Mouse (Mus musculus) frontal cortex, adult 2 months (tissue): ENCODE measurements around the gene Htr1d. TPM values are rescaled to one million over a fixed set of nuclear protein-coding genes. Genes with fewer than 3 reads are reported as not detected.

ENCODE experiments used
- DNase-seq, 2 experiments: peaks; one replicate each; pipeline ENCODE4 v3.0.0; 2022; ENCODE audit warnings: low spot score in 1 of 2; ENCODE audit errors: extremely low spot score in 1 of 2
- polyA plus RNA-seq: library from polyadenylated mRNA; depleted of rRNA; stranded (reverse); fragments of >200 nt; gene quantifications from 2 replicates; pipeline ENCODE4 v1.2.3, GENCODE M21; 2012; rRNA removed

Htr1d gene
- 2.5 and 3.4 TPM in 2 replicates for polyA plus RNA-seq

GRCm38 (mm10) chr4:136423224-136423623 is at the start of gene Htr1d:
Gene Htr1d (plus strand): TSS chr4:136423524.
- no peak for DNase-seq

DNA sequence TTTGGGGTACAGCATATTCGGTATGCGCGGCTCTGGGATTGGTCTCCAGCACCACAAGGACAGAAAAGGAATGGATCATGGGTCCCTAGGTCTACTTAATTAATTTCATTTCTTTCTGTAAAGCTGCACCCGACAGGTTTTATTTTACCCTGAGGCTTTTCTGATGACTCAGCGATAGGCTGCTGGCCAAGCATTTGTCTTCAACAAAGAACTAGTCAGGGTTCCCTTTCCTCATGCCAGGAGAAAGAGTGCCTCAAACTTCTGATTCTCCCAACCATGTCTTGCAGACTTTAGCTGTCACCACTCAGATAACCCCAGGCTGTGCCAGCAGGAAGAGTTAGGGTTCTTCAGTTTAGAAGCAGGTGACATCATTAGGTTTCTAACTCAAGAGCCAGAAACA is 46.3 kb upstream of the Htr1d start:
- DNase-seq = no peak

- no peak for DNase-seq
Observed at GRCm38 (mm10) chr4:136383052-136383451, 40.3 kb upstream of the Htr1d start.

DNA sequence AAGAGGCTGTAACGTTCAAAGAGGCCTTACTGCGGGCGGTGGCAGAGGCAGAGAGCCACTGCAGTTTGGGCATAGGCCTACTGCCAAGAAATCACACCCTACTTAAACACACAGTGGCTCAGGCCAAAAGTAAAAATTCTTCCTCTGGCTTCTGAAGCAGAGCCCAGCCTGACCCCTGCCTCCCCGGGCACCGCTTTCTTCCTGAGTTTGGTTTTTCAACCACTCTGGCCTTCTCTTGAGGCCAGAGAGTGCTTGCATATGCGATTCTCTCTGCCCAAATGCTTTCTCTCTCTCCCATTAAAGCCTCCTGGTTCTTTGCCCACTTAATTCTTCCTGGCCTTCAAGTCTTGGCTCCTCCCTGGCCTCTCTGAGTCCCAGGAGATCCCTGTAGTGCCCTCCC is 39.5 kb upstream of the Htr1d start:
- DNase-seq = no peak

DNA sequence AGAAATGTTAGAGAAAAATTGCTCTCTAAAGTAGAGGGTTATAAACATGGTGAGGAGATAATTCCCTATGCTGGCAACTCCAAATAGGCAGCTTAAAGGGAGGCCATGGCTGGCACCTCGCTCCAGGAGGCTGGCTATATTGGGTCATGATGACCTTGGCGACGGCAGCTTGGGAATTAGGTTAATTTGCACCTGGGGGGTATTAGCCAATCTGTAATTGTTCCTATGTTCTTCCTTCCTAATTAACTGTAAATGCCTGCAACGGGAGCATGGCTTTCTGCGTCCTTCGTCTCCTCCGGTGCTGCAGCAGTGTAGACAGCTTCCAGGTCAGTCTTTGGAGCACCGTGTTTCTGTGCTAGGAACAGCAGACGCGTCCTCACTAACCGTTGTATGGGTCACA is 36.1 kb upstream of the Htr1d start:
- no peak for DNase-seq

- no peak for DNase-seq
Observed at GRCm38 (mm10) chr4:136401806-136402205, 21.5 kb upstream of the Htr1d start.

GRCm38 (mm10) chr4:136407831-136408230 is 15.5 kb upstream of the Htr1d start:
- DNase-seq = no peak

GRCm38 (mm10) chr4:136411995-136412765 is 11.1 kb upstream of the Htr1d start:
- no peak for DNase-seq

GRCm38 (mm10) chr4:136415477-136415876 is 7.8 kb upstream of the Htr1d start:
- DNase-seq = no peak

DNA sequence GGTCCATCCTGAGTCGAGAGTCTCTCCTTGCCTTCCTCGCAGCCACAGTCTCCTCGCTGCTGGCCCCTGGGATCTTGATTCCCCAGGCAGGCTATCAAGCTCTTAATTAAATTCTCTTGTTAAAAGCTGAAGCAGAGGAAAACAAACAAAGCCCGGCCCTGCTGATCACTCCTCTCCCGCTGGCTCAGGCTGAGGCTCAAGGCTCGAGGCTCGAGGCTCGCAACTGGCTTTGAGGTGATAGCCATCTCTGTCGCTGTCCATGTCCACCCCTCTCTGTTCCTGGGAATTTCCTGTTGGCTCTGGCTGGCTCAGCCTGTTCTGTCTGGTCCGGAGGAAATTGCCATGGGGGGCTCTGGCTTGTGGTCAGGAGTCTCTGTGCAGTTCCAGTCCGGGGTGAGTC is 4.4 kb upstream of the Htr1d start:
- DNase-seq = no peak

- no peak for DNase-seq
Observed at GRCm38 (mm10) chr4:136419386-136419785, 3.9 kb upstream of the Htr1d start.

DNA sequence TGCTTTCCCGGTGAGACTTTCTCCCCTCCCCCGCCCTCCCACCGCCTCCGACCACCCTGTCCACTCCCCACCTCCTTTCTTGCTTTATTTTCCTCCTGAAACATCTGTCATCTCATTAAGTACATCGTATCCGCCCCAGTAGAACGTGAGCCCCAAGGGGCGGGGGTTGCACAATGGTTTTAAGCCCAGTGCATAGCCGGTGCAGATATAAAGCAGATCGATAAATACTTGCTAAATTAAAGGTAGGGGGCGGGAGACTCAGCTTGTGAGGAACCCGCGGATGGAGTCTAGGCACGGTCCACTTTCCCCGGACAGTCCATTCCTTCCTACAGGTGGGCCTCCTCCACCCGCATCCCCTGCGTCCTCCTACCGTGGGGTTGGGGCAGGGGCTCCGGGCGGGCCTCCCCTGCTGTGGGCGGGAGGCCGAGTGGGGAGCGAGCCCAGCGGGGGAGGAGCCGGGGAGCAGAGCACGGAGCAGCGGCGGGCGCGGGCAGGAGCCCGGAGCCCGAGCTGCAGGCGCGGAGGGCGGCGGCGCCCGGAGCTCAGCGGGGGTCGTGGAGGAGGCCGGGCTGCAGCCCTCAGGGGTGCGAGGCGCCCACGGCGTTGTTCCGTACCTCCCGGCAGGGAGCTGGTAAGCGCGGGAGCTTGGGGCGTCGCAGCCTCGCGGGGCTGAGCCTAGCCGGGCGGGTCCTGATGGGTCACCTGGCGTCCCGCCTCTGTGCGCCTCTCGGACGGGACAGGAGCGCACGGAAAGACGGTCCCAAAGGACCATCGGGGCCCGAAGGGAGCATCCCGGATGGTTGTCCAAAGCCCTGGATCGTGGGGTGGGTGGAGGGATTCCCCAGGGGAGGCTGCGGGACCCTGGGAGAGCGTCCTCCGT is 1.0 kb downstream of the Htr1d start:
- DNase-seq = no peak

DNA sequence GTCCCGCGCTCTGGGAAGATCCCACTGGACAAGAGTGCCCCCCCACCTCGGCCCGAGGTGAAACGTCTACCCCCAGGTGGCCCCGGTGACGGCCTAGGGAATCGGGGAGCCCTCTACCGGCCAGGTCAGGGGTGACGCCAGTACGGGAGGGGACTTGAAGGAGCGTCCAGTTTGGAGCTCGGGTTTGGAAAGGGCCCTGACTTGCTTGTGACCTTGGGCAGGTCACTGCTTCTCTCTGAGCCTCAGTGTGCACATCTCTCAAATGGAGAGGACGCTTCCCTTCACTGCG is 1.6 kb downstream of the Htr1d start:
- DNase-seq = no peak

DNA sequence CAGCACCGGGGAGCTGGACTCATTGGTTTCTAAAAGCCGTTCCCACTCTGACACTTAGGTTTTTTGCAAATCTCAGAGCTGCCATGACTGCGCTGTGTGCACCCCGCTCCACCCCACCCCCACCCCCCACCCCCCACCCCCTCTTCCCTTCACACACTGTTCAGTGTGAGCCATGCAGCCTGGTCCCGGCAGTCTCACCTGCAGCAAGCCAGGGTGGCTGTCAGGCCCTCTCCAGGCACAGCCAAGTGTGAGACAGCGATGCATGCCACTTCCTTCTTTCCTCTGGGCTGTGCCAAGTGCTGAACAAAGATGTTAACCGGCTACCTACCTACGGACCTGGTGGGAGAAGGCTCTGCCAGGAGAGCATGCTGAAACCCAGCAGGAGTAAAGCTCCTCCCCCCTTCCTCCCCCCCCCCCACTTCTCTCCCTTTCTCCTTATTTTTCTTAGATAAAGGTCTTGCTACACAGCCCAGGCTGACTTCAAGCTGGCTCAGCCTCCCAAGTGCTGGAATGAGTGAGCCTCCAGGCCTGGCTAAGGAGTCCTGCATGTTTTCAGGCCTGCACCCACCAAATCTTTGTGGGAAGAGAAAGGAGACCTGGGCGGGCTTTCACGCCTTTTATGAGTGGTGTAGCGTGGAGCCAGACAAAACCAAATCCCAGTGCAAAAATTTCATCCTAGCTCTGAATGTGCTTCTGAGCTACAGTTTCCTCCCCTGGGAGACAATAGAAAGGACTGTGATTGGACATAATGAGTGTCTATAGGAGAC is 7.5 kb downstream of the Htr1d start:
- no peak for DNase-seq

- DNase-seq = peak in 1 of 2 experiments; percentile 68
Observed at GRCm38 (mm10) chr4:136431376-136431693, 8.0 kb downstream of the Htr1d start.

DNA sequence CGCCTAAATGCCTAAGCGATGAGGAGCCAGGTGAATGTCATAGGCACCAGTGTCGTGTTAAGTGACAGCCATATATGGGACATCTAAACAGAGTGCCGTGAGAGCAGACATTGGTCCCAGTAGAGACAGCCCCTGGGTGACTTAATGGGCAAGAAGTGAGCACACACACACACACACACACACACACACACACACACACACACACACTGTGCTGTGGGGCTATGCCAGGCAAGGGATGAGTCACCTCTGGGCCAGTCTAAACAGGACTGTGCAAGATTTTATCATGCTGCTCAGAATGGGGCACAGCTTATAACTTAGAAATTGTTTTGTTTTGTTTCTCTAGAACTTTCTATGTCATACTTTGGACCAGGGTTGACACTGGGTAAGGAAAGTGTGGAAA is 10.7 kb downstream of the Htr1d start:
- no peak for DNase-seq

GRCm38 (mm10) chr4:136439106-136439505 is 15.8 kb downstream of the Htr1d start:
- no peak for DNase-seq

- no peak for DNase-seq
Observed at GRCm38 (mm10) chr4:136441354-136442043, 18.2 kb downstream of the Htr1d start.

DNA sequence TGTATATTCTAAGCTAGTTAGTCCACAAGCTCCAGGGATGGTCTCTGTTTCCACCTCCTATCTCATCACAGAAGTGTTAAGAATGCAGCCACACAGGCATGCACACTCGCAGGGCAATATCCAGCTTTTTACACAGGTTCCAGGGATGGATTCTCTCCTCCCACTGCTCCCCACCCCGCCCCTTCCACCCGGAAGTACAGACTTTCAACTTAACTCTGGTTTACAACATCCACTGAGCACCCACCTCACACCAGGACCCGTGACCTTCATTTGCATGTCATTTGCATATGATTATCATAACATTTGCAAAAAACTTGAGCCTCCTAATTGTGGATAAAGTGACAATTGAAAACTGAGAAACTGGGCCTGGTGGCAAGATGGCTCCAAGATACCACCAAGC is 21.2 kb downstream of the Htr1d start:
- no peak for DNase-seq

- no peak for DNase-seq
Observed at GRCm38 (mm10) chr4:136449795-136450194, 26.5 kb downstream of the Htr1d start.

DNA sequence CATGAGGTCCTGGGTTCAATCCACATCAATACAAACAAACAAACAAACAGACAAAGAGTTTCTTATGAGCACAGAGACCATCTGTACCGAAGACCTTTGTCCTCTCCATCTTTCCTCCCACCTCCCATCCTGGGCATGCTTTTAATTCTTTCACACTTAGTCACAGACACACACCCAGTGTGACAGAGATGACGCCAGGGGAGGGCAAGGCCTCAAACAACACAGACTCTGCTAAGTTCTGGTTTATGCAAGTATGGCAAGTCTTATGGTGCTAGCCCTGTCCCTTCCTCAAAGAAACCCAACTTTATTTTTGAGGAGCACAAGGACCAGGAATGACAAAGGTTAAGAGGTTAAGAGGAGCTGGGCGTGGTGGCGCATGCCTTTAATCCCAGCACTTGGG is 26.9 kb downstream of the Htr1d start:
- DNase-seq = no peak
